Mouse (Mus musculus) activated CD4-positive, CD25-positive, alpha-beta regulatory T cell (primary cell): ENCODE measurements around the gene 4930402H24Rik. TPM values are rescaled to one million over a fixed set of nuclear protein-coding genes. Genes with fewer than 3 reads are reported as not detected.

ENCODE experiments used
- polyA plus RNA-seq, 2 experiments: library from polyadenylated mRNA; unstranded; fragments of 100-300 nt; shearing (Covaris generic); gene quantifications; one replicate each; pipeline ENCODE4 v1.2.1; 2017

Gene 4930402H24Rik
- 10 to 100 TPM; 16.0 to 18.9 TPM for polyA plus RNA-seq

DNA sequence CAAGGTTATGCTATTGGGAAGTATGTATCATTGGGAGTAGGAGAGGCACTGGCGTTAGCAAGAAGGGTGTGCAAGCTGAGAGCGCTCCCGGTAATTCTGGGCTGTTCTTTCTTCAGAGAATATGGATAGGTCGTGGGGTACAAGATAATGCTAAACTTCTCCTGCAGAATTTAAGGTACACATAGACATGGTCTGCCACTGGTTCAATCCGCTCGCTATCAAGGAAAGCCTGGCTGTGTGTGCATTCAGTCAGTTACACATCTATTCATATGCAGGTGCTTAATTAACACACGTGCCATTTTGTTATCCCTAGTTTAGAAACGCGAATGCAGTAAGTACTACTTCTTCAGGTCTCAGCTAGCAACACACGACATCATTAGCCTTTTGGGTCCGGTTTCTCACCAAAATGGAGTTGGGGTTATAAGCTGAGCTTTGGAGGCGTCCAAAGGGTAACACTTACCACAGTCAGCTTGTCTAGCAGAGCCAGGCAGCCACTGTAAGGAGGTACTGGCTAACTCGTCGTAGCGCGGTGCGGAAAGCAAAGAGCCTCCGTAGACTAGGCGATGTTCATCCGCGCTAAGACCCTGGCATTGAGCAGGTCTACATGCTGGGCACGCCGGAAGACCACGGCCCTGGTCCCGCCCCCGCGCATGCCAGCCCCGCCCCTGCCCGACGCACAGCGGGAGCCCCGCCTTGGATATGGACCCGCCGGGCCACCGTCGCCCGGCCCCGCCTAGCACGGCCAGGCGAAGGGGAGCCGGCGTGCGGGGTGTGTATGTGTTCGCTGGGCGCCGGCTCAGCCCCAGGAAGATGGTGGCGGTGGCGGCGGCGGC, at the start of gene 4930402H24Rik, which contains the start of gene Atrn:
4930402H24Rik (minus strand) TSS at position 656 of the 833 bp plus-strand sequence.
Atrn (plus strand) TSS at position 745 of the 833 bp plus-strand sequence.

DNA sequence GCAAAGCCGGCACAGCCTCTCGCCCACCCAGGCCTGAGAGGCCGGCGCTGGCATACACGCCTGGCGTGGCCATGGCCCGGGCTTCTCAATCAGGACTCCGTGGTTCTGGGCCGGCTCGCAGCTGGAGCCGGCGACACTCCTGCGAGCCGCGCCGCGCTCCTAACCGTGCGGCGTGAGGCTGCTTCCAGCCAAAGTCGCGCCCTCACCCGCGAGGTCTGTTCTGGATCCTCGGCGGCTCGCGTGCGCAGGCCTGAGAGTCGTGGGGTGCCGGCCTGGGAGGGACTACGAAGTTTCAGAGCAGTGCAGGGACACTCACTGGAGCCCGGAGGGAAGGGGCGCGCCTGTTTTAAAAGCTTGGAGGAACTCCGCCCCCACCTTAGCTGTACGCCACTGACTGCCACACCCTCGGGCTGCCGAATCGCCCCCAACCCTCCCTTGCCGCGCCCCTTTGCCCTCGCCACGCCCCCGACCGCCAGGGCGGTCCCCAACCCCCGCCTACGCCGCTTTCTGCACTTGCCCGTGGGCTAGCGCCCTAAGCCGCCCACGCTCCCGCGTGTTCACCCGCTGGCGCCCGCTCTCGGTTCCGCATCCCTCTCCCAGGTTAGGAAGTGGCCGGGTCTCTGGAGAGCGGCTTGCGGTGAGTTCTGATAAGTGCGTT, 208.9 kb downstream of the 4930402H24Rik start, which contains the start of gene Slc4a11:
Slc4a11 (minus strand) TSS at position 367 of the 658 bp plus-strand sequence.

DNA sequence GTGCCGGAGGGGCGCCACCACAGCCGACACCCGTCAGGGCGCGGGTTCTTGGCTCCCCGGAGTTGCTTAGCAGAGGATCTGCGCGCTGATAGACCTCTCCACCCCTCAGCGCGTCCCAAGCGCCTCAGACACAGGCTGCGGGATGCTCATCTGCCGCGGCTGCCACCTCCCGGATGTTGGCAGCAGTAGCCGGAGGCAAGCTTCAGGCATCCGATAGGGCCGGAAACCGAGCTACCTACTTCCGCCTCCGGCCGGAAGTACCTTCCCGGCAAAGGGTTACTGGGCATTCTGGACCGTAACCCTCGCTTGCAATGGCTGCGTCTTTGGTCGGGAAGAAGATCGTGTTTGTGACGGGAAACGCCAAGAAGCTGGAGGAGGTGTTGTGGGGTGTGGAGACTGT, 238.6 kb downstream of the 4930402H24Rik start, which contains the start of gene Itpa:
Itpa (plus strand) TSS at position 52 of the 400 bp plus-strand sequence.

DNA sequence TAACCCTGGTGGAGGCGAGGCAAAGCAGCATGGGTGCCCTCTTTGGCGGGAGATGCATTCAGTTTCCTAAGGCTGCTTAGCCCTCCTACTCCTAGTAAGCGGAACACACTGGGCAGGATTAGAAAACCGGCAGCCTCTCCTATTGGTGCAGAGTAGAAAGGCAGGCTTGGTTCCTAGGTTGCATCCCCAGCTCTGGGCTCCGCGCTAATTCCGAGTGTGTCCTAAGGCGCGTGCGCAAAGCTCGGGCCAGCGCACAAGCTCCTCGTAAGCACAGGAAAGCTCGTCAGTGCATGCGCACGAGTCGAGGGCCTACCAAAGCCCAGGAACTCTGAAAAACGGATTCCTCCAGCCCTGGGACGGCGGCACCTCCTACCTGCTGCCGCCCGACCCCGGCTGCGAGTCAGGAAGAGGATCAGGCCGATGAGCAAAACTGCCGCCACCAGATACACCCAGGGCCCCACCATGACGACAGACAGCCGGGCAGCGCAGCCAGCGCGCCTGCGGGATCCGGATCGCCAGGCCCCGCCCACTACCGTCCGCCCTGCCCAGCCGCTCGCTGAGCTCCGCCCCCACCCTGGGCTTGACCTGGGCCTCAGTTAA, 242.0 kb downstream of the 4930402H24Rik start, which contains the start of gene Ddrgk1:
Ddrgk1 (minus strand) TSS at position 558 of the 600 bp plus-strand sequence.

Other genes starting within 250 kb of the 4930402H24Rik start
- 100 to 1,000 TPM; 134 to 141 TPM for gene Ddrgk1, start 241.7 kb downstream of the 4930402H24Rik start, polyA plus RNA-seq
- gene Itpa, start 238.8 kb downstream of the 4930402H24Rik start, polyA plus RNA-seq = 10 to 100 TPM; 51.1 to 56.7 TPM
- gene Slc4a11, start 208.9 kb downstream of the 4930402H24Rik start, polyA plus RNA-seq = under 1 TPM in 1 of 2 experiments, not detected in 1; 0.36 TPM
- gene Atrn, start 89 bp upstream of the 4930402H24Rik start, polyA plus RNA-seq = 10 to 100 TPM in 1 of 2 experiments, 1 to 10 TPM in 1; 9.1 to 11.2 TPM
- under 1 TPM in 1 of 2 experiments, not detected in 1; 0.74 TPM for gene Gfra4, start 136.7 kb upstream of the 4930402H24Rik start, polyA plus RNA-seq
- gene Adam33, start 157.4 kb upstream of the 4930402H24Rik start, polyA plus RNA-seq = 1 to 10 TPM in 1 of 2 experiments, under 1 TPM in 1; 0.24 to 1.2 TPM
- 1 to 10 TPM in 1 of 2 experiments, under 1 TPM in 1; 0.47 to 1.5 TPM for gene Siglec1, start 180.4 kb upstream of the 4930402H24Rik start, polyA plus RNA-seq
- gene Hspa12b, start 220.9 kb upstream of the 4930402H24Rik start, polyA plus RNA-seq = not detected
- gene Gm11037, start 227.1 kb upstream of the 4930402H24Rik start, polyA plus RNA-seq = not detected